Mouse (Mus musculus) cerebellum, adult 11 months (tissue): ENCODE measurements around the gene Cacna1d.
A peak's percentile ranks its signal among the peaks of the same experiment; 100 is the strongest.

Source experiments
- DNase-seq: peaks from one replicate; pipeline ENCODE4 v3.0.0; 2022

Gene Cacna1d

DNA sequence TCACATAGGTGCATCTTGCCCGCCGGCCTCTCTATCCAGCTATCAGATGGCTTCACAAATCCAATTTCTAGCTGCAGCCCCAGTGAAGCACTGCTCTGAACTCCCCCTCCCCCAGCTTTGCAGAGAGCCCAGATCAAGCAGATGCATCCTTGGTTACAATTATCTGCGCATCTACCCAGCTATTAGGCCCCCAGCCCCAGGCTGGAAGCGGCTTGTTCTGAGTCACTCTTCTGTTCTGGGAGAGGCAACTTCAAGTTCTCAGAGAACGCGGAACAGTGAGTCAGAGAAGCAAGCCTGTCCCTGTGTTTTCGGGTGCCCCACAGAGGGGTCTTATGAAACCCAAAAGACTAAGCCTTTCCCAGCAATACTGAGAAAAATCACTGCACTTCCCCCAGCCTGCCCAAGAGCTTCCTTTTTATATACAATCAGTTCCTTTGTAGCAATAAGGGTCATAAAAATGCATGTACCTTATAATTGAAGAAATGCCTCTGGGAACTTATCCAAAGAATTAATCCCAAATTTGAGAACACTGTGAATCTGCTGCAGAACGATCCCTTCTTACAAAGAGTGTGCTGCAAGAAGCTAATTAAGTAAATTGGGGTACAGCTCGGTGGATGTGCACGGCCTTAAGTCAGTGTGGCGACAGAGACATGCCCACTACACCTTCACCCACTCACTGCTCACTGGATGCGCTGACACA is 235.4 kb downstream of the Cacna1d start:
- DNase-seq: no peak

DNA sequence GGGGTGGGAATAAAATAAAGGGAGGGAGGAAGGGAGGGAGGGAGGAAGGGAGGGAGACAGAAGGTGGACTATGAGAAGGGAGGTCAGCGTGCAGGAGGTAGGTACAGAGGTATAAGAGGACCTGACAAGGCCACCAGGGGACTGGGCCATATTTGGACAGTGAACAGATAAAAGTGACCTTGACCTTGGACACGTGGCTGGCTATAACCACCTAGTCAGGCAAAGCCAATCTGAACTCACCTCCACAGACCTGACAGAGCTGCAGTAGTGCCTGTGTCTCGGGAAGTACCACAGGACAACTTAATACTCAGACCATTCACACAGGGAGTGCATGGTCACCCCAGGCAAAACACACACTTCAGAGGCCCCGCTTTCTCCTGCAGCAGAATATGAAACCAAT is 236.5 kb downstream of the Cacna1d start:
- DNase-seq: no peak

DNA sequence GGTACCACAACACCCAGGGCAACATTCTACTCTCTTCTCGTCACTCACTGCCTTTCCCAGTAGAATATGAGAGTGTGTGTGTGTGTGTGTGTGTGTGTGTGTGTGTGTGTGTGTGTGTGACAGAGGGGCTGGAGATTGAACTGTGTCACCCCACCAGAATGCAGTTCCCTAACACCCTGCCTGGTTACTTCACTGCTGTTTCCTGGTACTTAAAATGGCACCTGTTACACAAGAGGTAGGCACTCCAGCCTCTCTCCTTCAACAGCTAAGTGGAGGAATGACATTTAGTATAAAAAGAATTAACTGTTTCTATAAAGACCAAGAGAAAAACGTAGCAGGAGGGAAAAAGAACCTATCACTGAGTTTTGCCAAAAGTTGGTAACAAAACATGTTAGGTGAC is 238.4 kb downstream of the Cacna1d start:
- no peak for DNase-seq

DNA sequence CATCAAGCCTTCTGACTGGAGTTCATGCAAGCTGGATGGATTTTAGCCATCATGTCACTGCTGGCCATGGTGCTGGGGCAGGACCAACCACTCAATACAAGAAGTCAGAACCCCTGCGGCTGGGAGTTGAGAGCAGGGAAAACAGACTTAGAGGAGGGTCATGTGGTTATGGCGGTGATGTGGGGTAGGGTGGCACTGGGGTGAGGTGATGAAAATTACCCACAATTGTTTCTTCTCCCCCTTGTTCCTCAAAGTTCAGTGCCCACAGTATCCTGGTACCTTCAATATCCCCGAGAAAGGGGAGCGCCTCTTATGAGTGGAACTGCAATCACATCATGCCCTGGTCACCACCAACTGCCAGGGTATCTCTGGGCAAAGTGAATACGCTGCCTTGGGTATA is 239.9 kb downstream of the Cacna1d start:
- DNase-seq: no peak

DNA sequence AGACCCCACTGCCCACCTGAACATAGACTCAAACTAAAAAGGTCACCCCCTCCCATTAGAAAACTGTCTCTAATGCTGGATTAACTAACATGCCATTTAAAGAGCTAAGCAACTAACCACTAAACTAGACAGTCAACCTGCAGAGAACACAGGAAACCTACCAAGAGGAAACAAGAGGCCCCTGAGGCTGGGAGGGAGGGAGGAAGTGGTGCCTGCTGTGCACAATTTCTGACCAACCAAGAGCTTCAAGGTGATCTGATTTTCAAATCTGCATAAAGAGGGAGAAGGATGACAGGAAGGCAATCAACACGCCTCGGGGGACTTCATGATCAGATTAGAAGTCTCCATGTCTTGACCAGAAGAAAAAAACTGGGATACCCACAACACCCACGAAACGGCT is 241.7 kb downstream of the Cacna1d start:
- DNase-seq: no peak

DNA sequence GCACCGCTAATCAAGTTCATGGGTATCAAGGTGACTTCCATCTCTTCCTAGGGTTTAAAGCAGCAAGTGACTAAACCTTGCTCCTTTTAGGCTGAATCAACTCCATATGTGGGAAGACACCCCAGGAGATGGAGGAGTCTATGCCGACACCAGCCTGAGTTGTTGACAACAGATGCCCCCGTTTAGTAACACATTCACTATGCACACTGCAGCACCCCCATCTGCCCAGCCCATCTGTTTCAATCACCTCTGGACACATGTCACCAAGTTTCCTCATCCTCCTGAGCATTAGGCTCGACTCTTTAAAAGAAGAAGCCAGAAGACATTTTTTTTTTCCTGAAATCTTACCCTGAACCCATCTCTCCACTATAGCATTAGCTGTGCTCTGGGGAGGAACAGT is 242.4 kb downstream of the Cacna1d start:
- DNase-seq: no peak

DNA sequence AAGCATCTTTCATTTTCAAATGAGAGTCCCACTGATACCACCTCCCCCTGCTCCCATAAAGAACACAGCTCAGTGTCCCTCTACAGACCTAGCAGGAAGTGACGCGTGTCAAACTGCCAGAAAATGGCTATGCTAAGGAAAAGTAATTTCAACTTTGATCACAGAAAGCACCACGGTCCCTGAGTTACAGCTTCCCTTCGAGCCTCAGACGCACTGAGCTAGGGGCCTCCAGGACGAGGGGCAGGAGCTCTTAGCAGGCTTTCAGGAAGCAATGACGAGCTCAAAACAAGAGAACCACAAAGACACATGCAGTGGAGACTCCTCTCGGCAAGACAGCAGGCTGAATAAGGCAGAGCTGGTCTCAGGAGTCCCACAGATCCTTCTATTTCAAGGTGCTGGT is 243.1 kb downstream of the Cacna1d start:
- no peak for DNase-seq

DNA sequence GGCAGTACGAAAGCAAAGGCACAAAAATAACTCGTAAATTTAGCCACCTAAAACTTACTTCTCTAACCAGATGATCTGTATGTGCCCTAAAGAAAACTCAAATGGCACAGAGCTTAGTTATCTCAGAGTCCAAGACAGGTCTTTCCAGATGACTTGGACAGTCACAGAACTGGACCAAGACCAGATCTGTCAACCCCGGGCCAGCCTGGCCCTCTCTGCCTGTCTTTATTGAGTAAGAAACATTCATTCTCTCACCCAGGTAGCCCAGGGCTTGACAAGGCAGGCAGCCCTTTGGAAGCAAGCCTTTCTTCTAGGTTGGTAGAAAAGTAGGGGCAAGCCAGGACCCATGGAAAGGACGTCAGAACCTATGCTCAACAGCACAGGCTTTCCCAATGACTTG is 243.6 kb downstream of the Cacna1d start:
- DNase-seq: no peak

DNA sequence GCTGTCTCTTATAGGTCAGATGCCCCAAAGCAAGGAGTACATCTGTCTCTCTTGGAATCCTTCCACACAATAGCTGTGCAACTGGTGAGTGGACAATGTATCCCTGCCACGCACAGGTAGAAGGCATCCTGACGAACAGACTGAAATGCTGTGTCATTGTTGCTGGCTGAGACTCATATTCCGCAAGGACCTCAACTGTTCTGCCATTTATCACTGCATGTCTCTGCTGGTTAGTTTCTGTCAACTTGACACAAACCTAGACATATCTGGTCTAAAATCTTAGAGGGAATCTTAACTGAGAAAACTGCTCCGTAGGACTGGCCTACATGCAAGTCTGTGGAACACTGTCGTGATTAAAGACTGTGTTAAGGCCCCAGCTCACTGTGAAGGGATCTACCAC is 246.5 kb downstream of the Cacna1d start:
- no peak for DNase-seq

DNA sequence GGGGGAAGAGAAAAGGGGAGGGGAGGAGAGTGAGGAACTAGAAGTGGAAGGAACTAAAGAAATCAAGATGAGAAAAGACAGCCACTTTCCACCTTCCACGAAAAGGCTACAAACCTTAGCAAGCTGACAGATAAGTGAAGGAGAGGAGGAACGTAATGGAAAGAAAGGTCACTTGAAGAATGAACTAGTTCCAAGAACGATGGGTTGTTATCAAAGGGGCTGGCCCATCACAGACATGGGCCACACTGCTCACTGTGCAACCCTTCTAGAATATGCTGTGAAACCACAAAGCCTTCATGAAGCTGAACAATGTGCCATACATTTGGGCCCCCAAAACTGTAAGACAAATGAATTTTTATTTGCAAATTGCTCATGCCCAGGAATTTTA is 248.4 kb downstream of the Cacna1d start:
- DNase-seq: no peak

DNA sequence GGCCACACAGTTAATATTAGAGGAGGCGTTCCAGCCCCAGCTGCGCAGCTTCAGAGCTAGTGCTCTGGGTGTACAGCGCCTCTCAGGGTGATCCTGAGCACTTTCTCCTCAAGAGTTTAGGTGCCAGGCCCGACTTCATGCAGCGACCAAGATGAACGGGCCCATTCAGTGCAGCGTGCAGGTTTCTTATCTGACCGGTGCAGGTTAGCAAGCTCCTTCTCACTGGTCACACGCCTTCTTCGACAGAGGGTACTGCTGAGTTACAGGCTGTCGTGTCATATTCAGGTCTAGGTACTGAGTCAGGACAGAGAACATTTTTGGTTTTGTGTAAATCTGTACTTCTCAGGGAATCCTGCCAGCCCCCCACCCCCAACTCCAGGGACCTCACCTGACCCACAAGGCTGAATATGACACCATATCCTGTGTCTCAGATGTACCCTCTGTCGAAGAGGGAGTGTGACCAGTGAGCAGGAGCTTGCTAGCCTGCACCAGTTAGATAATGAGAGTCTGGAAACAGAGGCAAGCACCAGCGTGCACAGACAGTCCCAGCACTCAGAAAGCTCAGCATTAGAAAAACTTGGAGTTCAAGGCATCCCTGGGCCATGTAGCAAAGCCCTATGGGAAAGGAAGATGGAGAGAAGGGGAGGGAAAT is 249.0 kb downstream of the Cacna1d start:
- DNase-seq: no peak

DNA sequence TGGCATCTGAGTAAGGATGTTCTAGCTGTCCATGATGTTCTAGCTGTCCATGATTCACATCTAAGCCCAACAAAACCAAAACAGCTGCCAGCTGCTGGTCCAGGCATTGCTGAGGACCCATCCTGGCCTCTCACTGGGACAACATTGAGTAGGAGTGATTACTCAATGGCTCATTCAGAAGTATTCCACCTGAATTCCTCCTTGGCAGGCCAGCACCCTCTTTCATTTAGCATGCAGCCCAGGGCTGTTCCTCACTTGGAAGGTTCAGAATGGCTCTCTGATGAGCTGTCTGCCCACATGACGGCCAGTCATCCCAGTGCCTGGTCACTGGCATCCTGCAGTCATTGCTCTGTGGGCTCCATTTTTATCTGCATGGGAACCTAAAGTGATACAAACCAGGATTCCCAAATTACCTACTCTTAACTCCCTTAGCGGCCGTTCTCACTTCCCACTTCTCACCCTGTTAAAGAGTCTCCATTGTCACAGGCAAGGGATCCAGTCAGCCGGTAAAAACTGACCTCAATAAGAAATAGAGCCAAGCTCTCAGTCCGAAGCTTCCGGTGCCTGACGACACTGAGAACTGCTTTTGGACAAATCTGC is 250.2 kb downstream of the Cacna1d start:
- DNase-seq: no peak

DNA sequence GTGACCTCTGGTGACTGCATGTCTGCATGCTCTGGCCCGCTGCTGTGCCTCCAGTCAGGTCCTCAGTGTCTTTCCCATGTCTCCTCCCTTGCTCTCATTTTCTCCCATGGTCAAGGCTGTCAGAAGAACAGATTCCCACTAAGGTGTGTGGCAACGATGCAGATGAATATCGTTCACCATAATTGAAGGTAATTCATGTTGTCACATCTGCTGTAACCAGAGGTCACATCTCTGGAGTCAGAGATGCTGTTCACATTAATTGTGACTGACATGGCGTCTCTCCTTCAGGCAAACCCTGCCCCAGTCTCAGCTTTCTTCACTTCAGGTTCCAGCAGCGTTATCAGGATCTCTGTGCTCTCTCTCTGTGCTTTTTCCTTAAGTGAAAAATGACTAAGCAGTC is 252.4 kb downstream of the Cacna1d start:
- no peak for DNase-seq

DNA sequence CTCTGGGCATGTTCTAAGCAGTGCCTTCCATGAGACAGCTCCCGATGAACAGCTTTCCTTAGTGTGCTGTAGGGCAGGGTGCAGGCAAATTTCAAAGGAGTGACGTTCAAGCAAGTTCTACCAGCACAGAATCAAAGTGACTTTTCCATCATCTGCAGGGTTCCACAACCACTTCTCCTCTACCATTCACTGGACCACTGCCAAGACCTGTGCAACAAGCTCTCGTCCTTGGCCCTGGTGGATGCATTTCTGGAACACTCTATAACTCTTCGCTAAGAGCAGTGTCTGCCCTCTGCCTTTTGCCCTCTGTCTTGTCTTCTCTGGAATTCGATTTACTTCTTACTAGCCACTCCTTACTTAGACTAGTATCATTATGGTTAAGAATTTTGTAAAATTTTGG is 266.1 kb downstream of the Cacna1d start:
- no peak for DNase-seq

DNA sequence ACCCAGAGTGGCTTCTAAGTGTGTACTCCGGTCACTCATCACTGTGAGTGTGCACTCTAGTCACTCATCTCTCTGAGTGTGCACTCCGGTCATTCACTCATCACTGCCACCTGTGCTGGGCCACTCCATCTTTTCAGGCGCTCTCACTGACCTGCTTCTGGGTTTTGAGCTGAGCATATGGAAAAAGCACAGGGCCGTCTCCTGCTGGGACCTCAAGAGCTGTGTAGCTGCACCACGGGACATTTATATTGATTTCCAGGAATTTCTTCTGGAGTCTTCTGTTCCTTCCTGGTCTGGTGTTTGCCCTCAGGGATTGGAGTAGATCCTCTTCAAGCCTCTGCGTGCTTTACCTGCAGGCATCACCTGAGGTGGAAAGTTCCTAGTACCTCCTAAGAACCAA is 269.2 kb downstream of the Cacna1d start:
- peak; percentile 28 for DNase-seq

DNA sequence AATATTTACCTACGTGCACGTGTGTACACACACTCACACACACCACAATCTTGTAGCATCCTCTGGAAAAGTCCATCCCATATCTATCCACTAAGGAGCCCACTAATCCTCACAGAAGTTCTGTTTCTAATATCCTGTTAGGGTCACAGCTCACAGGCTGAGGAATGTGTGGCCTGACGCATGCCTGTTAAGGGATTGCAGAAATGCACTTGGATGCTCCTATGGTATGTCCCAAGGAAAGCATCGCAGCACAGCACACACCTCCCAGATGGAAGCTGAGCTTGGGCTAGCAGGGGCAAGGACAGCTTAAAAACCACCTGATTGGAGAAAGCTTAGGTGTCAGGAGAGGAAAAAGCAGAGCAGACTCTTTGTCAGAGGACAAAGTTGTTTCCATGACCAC is 271.4 kb downstream of the Cacna1d start:
- no peak for DNase-seq

DNA sequence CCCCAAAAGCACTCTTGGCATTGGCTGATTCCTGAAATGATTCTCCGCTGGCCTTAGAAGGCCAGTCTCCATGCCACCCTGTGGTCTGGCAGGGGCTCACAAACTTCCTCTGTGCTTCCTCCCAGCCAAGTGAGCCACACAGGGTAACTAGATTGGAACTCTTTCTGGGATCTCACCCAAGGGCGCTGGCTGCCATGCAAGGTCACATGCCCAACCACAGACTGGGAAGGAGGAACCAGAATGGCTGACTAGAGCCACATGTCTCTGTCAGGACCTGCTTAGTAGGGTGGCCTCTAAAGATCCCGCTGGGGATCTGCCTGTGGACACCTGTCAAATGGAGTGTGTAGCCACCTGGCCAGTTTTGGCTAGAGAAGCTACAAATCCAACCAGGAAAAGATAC is 273.1 kb downstream of the Cacna1d start:
- DNase-seq: peak; percentile 93

DNA sequence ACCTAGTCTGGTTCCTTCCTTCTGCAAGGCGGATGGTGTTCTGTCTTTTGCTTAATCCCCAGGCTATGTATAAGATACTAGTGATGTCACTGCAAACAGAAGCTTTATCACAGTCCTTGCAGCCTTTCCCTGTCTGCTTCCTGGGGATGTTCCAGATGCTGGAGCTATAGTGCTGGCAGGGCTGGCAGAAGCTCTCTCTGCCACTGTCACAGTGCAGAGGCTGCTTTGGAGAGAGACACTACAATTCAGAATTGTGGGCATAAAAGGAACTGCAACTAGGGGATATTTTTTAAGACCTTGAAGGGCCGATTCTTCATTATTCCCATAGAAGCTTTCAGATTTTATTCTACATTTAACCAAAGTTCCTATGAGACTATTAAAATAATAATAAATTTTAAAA is 274.1 kb downstream of the Cacna1d start:
- DNase-seq: no peak

DNA sequence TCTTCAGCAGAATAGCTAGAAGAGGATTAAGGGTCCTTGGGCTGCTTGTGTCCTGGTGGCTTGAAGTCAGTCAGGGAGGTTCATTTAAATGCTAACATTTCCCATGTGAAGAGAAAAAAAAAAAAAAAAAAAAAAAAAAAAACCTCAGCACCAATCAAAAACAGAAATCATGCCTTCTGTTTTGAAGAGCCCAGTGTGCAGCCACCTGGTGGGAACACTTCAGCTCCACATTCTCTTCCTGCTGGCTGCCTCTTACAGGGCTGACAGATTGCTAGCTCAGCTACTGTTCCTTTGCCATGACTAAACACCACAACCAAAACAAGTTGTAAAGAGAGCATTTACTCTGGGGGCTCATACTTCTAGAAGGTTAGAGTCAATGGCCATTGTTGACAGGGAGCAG is 283.1 kb downstream of the Cacna1d start:
- peak; percentile 42 for DNase-seq

DNA sequence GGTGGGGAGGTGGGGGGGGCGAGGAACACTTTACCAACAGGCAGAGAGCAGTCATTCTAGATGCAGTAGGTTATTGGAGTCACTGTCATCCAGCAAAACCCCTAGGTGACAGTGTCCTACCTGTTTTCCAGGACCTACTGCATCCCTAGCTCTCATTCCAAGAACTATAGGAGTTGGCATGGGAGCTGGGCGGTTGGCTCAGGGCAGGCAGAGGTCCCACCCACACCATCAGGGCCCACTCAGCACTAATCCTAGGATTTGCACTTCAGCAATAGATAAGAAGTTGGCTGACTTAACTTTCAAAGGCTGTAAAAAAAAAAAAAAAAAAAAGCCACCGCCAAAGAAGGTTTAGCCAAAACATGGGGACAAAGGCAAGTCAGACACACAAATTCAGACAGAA is 285.4 kb downstream of the Cacna1d start:
- no peak for DNase-seq

DNA sequence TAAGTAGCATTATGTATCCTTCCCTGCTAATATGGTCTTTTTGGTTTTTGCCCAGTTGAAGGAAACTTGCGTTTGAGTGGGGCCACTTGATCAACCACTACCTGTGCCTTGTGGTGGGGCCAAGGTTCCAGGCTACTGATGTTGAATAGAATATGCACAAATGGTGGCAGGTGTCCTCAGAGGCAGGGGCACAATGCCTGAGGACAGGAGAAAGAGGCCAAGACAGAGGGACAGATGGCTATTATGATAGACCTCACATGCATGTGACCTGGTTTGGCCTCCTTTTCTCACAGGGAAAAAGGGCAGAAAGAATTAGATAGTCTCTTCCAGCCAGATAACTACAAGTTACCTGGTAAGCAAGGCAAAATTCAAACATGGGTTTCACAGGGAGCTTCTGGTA is 286.7 kb downstream of the Cacna1d start:
- DNase-seq: peak; percentile 53

DNA sequence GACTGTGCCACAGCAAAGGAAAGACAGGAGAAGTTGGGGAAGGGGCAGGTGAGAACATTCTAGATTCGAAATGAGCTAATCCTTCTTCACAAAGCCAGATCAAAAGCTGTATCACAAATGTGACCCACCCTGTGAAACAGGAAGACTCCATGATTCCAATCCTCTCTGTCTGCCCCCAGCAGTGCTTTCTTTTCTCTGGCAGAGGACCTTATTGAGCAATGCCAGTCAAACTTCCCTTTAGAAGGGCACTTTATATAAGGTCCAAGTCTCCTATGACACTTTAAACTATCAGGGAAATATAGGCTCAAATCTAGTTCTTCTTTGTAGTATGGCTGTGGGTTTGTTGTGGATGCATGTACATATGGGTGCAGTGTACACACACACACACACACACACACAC is 290.9 kb downstream of the Cacna1d start:
- DNase-seq: no peak

DNA sequence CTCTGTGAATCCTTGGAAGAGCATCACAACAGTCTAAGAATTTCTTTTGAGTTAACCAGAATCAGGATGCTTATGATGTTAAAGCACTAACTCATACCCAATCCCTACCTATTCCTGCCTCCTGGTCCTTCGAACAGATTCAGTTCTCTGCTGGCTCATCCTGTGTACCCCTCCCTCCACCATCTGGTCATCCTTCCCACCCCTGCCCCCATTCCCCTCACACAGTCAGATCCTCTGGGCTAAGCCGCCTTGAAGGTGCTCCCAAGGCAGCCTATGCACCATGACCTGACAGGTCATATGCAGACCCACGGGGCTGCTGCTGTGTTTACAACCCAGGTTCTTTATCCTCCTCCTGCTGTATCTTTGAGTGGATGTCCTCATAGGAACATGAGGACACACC is 292.4 kb downstream of the Cacna1d start:
- no peak for DNase-seq

DNA sequence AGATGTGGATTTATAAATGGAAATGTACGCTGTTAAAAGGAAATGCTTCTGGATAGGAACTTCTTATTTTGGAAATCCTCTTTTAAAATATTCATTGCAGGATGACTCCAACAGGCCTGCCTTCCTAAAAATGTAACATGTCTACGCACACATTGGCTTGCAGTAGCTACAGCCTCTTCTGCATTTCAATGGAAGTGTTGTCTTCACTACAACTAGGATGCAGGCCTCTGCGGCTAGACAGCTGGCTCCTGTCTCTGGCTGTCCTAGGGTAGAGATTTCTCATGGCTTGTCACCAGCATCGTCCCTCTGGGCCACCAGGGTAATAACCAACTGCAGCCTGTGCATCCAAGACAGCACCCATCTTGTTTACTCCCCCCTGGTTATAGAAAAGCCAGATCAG is 293.1 kb downstream of the Cacna1d start:
- DNase-seq: no peak

DNA sequence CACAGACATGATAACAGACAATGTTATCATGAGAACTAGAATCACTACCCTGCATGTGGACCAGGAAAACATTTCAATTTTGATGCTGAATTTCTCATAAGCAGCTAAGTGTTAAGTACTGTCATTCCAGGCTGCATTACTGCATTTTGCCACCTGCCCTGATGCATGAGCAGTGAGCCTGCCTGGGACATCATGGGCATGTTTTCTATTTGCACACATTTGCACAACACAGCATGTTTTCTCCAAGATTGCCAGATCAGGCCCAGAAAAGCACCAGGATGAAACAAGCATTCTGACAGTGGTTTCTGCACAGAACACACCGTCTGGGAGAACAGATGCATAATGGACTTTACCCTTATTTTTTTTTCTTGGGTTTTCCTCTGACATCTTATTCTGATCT is 294.3 kb downstream of the Cacna1d start:
- no peak for DNase-seq
